15 mouse cellular contexts compared by ENCODE assay signal in genomic region chr11:79827034-79827433, GRCm38 (mm10).
"Had no signal": no experiment of that assay in that cellular context is flagged by ENCODE, and none has a peak within 500 bp of the region (broad histone marks: within the 10 kb centered on the region; RNA-seq: fewer than 3 reads in every experiment).

No protein-coding gene starts in this region.

- H3K9me3 ChIP-seq: liver, embryonic 13.5 days; midbrain, embryonic 13.5 days; neural tube, embryonic 13.5 days had no signal

- H3K27ac ChIP-seq: kidney, postnatal 0 days; layer of hippocampus, adult 2 months; liver, embryonic 13.5 days; midbrain, embryonic 13.5 days; neural tube, embryonic 13.5 days had no signal

- H3K27me3 ChIP-seq: liver, embryonic 13.5 days; midbrain, embryonic 13.5 days; neural tube, embryonic 13.5 days had no signal

- H3K4me1 ChIP-seq: liver, embryonic 13.5 days; midbrain, embryonic 13.5 days; neural tube, embryonic 13.5 days had no signal

- H3K36me3 ChIP-seq: liver, embryonic 13.5 days; midbrain, embryonic 13.5 days; neural tube, embryonic 13.5 days had no signal

- DNase-seq: kidney, adult 2 months; kidney, postnatal 25 days; layer of hippocampus, adult 9-11 months; liver, embryonic 13.5 days; lung, adult 2 months; lung, postnatal 14 days; lung, postnatal 4 days; retina, postnatal 1 day; thymus, adult 18-20 months; thymus, postnatal 36 days had no signal

- H3K4me3 ChIP-seq: layer of hippocampus, adult 2 months; liver, embryonic 13.5 days; midbrain, embryonic 13.5 days; myocyte; neural tube, embryonic 13.5 days had no signal
